Mouse (Mus musculus) stomach, postnatal 0 days (tissue): Measurements from ENCODE around the gene Cmah.

Source experiments
- CTCF ChIP-seq: IDR thresholded peaks from 2 replicates; pipeline ENCODE4 v1.5.1; 2016; ENCODE audit warnings: antibody characterized with exemption, low read depth, mild to moderate bottlenecking, moderate library complexity
- EP300 ChIP-seq: optimal IDR thresholded peaks from 2 replicates; pipeline ENCODE3; 2016; ENCODE audit warnings: antibody characterized with exemption

GRCm38 (mm10) chr13:24418814-24419213, 91.6 kb downstream of the Cmah start:
- no peak for TF ChIP-seq CTCF
- TF ChIP-seq EP300: no peak
